Mouse (Mus musculus): ENCODE data around the gene Kdm3a.
A peak's percentile ranks its signal among the peaks of the same experiment; 100 is the strongest.

The Kdm3a gene

DNA sequence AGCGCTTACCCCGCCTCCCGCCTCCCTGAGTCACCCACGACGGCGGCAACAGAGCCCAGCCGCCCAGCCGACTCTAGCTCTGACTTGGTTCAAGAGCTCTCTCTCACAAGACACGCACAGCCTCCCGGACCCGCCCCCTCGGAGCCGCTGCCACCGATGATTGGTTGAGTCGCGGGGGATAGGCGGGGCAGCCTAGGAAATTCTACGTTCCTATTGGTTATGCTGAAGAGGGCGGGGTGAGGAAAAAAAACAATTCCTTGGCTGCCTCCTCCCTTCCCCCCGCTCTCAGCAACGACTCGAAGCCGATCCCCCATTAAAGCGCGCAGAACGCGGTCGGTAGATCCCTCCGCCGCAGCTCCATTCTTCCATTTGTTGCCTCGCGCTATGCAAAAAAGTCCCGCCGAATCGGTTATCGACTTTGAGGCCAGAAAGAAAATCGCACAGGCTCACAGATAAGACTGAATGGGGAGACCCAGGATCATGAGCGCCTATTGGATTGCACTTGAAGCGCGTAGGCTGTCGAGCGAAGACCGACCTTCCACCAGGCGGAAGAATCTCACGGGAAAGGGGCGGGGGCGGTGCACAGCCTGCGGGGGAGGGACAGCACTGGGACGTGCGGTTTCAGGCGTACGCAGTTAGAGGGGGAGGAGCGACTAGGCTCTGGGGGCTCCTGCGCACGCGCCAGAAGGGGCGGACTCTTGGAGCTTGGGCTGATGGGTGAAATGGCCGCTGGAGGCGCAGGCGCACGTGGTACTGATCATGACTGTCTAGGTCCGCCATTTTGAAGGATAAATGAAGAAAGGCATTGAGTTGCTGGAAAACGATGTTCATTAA lies at the start of gene Kdm3a:
Gene Kdm3a, minus strand, starts transcription at position 162 of the 834 bp plus-strand sequence.
- peak; percentile 99 for DNase-seq (ENCODE audit: extremely low spot score)

DNA sequence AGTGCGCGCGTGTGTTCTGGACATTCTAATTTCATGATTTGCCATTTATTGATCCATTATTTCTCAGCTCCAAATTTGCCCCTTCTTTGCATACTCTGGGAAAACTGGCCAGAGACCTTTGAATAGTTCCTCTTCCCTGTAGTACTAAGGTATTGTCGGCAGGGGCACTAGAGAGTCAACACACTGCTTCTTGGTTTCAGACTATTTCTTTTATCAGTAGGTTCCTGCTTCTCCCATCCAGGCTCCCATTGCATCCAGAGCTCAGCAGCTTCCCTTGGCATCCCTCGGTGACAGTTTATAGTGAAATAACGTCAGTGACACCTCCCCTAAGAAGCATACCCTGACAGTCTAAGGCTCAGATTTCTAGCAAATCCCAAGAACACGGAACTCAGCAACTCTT lies 46.1 kb upstream of the Kdm3a start:
- no peak for DNase-seq (ENCODE audit: extremely low spot score)

DNA sequence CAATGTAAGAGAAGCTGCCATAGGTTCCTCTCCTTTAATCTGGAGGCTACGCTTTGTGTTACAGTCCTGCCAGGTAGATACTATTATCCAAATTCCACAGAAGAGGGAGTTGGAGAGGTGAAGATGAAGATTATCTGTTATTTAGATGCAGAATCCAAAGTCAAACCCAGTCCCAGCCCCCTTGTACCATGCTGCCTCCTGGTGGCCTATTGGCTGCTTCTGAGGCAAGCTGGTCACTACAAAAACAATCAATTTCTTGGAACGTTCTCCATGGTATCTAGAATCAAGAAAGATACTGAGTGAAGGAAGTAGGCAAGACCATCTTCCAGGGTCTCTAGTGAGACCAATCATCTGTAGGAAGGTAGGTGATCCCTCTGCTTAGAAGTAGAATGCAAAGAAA lies 40.4 kb upstream of the Kdm3a start:
- no peak for DNase-seq (ENCODE audit: extremely low spot score)

DNA sequence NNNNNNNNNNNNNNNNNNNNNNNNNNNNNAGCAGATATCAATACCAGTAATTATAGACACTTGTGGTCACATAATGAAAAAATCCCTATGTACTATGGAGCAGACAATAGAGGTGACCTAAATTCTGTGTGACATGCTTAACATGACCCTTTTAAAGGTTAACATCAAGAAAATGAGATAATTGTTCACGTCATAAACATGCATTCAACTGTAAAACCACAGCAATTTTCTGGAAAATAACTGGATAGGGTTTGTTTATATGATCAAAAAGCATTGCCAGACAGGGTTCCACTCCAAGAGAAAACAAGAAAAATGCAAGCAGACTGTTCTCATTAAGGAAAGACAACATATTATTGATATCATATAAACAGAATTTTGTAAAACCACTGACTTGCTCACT lies 31.7 kb upstream of the Kdm3a start:
- no peak for DNase-seq (ENCODE audit: extremely low spot score)

DNA sequence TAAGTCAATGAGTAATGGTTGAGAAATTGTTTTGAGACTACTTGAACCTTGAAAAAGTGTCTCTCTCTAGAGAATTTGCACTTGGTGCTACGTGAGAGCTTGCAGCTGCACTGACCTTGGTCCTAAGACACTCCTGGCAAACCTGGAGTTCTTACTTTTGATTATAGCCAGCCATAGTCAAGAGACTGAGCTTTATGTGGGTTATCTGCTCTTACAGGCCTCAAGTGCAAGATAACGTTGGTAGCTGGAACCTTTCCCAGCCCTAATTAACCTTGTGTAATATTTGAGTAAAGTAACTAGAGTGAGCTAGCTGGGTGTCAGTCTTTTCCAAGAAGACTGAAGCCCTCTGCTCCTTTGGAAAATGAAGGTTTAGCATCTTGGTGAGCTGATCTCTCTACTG lies 25.5 kb upstream of the Kdm3a start:
- no peak for DNase-seq (ENCODE audit: extremely low spot score)

DNA sequence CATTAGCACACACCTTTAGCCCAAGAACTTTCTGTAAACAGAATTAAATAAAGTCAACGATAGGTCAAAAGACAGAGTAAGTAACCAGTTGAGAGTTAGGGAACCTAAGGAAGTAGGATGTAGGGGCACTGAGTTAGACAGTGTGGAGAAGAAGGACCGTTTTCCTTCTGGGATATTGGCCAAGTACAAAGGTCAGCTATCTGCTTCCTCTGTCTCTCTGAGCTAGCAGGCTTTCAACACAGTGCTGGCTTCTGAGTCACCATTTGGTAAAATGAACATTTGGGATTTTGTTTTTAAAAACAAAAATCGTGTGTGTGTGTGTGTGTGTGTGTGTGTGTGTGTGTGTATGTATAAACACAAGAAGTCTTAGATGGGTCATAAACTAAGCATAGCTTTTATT lies 23.0 kb upstream of the Kdm3a start:
- no peak for DNase-seq (ENCODE audit: extremely low spot score)

DNA sequence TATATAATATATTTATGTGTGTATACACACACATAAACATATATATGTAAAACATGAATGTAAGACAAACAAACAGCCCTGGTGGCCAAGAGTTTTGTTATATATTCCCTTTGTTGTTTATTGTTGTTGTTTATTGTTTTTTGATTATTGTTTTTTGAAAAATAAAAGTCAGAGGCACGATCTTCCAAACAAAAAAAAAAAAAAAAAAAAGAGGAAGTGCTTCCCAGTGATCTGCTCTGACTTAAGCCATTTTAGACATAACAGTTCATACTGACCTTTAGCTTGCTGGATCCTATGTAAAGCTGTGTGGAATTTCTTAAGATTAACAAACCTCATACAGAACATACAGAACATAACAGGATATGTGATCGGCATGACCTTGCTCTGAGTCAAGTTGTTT lies 19.1 kb upstream of the Kdm3a start:
- no peak for DNase-seq (ENCODE audit: extremely low spot score)

DNA sequence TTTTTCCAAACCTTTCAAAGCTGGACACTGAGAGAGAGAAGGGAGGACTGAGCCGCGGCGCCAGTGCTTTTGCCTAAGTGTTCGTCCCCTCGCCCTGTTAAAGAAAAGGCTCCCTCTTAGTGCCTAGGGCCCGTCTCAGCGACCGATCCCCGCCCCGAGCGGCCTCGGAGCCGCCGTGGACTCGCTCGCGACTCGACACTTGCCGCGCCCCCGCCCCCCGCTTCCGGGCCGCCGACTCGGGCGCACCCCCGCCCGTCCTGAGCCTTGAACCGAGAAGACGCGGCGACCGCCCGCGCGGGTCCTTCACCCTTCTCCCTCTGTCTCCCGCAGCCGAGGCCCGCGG lies 333 bp downstream of the Kdm3a start:
- DNase-seq (ENCODE audit: extremely low spot score): no peak

DNA sequence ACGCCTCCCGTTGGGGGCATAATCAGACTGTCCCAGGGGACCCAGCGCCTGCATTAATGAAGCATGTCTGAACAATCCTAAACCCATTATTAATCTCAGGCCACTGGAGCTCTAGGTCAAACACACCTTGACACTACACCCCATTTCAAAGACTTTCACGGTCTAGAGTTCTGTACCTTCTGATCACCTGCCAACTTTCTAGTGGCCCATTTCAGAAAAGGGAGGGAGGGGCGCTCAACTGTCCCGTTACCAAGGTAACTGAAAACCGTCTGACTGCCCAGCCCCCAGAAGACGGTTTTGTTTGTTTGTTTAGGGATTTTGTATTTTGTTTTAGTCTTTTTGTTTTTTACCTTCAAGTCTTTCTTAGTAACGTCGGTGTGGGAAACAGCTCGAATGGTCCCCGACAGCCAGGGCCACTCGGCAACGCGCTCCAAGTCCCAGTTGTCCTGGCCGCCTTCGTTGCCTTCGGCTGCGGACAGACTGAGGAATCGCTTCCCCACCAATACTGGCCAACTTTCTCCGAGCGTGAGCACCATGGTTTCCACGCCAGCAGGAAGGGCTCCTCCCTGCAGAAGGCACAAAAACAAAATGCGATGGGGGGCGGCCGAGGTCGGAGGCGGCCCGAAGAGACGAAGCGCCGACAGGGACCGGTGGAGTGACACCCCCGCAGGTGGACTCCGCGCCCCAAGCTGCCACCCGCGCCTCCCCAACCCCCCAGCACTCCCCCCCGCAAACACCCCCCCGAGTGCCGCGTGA lies 906 bp downstream of the Kdm3a start:
- peak; percentile 39 for DNase-seq (ENCODE audit: extremely low spot score)

DNA sequence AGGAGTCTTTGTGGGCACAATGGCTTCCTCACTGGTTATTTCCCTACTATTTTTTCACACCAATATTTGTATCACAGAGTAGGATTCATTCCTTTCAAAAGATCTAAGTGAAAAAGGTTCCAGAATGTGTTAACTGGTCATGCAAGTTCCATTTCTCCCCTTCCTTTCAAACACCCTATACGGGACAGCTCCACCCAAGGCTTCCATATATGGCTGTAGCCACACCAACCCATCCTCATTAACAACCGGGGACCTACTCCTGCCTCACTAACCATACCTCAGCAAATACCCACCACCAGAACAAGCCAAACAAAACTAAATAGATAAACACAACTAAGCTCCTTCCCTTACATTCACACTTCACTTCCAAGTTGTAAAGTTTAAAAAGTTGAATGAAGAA lies 1.6 kb downstream of the Kdm3a start:
- DNase-seq (ENCODE audit: extremely low spot score): no peak

DNA sequence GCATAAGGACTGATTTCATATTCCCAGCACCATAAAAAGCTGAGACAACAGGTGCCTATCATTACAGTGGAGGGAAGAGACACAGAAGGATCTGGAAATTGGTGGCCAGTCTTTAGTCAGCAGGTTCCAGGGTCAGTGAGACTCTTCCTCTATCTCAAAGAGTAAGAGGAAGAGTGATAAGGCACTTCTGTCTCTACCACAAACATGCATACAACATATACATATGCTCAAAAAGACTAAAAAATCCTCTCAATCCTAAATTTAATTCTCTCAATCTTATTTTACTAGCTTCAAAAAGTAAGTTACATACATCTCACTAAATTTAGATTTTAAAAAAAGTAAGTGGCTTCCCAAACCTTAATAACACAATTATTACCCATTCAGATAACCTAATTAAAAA lies 5.5 kb downstream of the Kdm3a start:
- no peak for DNase-seq (ENCODE audit: extremely low spot score)

DNA sequence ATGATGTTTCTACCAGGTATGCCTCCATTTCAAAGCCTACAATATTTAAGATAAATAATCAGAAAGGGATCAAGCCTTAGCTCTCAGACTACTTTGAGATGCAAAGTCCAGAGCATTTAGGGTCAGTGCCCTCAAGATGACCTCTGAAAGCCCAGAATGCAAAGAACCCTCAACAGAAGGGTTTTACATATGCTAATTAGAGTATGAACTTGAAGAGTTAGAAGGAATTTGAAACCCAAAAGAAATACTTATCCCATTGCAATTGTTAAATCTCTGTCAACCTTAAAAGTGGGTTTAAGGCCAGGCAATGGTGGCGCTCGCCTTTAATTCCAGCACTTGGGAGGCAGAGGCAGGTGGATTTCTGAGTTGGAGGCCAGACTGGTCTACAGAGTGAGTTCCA lies 6.8 kb downstream of the Kdm3a start:
- no peak for DNase-seq (ENCODE audit: extremely low spot score)

DNA sequence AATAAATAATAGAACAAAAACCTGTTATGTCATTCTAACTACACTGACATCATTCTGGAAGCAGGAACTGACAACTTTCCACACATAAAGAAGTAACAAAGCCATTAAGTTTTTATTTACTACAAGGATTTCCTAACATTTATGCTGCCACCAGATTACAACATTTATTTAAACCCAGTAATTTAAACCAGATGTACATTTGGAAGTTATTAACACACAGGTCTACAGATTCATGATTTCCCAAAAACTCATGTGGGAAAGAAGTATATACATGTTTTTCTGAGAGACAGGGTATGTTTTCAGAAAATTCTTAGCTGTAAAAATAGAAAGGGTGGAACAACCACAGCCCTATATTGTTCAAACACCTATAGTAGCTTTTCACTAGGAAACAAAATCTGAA lies 8.1 kb downstream of the Kdm3a start:
- DNase-seq (ENCODE audit: extremely low spot score): no peak

DNA sequence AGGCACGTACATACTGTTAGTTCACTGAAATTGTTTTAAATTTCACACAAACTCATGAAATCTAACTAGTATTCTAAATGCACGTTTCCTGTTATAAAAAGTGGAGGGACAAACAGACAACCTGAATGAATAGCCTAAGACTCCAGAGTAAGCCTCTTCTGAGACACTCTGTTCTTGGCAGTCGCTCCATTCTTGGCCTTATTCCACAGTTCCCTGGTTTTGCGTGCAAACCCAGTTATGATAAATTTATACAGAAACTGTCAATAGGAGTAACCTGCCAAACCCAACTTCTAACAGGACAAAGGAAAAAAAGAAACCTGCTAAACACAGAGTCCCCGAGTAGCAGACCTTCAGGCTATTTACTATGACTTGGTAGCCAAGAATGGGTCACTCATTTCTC lies 10.8 kb downstream of the Kdm3a start:
- no peak for DNase-seq (ENCODE audit: extremely low spot score)

DNA sequence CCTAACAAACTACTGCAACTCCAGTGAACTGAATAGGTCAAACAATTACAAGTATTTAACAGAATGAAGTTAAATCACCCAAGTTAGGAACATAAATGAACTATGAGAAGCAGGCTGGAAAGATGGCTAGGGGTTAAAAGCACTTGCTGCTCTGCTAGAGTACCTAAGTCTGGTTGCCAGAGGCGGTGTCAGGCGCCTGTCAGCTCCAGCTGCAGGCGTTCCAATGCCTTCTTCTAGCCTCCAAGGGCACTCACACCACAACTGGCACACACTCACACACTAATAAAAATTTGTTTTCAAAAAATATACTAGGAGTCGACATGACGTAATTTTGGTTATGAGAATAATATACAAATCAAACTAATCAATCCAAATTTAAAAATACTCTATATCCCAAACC lies 11.2 kb downstream of the Kdm3a start:
- DNase-seq (ENCODE audit: extremely low spot score): no peak

DNA sequence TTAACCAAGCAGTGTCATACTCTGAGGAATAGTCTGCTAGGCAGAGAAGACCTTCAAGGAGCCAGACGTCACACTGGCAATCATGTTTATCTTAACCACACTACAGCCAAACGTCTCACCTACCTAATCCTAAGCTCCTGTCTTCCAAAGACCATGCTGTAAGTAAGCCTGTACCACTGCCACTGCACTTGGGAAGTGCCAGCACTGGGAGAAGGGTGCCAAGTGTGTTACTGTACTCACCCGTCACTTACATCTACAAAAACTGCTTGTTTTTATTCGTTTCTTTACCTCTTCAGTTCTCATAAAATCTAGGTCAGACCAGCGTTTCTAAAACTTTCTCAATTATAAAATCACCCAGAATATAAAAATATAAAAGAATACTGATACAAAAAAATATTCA lies 15.8 kb downstream of the Kdm3a start:
- no peak for DNase-seq (ENCODE audit: extremely low spot score)

DNA sequence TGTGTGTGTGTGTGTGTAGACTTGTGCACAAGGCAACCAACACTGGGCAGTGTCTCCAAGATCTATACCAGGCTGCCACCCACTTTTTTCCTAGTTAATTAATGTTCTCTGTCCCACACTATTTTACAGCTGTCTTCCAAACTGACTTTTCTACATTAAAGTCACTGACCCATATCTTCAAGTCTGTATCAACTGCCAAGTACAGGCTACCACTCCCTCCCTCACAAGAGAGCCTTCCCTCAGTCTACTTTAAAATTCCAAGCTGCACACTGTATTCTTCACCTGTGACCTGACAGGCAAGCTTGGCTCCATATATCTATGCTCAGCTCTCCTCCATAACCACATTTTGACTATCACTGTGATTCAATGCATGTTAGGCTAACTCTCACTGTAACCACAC lies 19.6 kb downstream of the Kdm3a start:
- DNase-seq (ENCODE audit: extremely low spot score): no peak

DNA sequence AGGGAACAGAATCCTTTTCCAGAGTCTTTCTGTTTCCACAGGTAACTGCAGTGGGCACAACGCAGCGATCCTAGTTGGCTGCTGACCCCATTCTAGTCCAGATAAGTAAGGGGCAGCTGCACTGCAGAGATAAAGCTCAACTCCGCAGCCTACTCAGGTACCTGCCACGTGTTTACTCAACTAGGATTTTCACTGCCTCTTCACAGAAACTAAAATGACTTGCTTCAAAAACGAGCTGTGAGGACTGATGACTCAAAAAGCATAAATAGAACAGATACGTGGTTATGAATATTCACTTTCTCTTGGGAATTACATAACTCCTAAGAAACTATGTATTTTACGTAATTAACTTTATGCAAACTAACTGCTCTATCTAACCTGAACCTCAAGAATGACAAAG lies 22.8 kb downstream of the Kdm3a start:
- no peak for DNase-seq (ENCODE audit: extremely low spot score)

DNA sequence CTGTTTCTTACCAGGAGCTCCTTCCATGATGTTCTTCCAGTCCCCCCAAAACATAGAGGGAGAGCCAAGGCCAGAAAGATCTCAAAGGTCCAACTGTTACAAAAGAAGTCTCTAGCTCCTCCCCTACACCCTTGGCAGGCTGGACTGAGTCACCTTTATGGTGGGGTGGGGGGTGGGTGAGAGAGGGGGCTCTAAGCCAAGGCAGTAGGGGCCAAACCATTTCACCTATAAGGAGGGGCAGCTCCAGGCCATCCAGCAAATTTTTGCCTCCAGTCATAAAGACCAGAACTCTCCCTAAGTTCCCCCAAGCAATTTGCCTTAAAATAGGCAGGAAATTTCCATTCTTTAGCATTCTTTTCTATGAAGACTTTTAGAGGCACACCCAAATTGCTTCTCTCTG lies 23.8 kb downstream of the Kdm3a start:
- no peak for DNase-seq (ENCODE audit: extremely low spot score)

DNA sequence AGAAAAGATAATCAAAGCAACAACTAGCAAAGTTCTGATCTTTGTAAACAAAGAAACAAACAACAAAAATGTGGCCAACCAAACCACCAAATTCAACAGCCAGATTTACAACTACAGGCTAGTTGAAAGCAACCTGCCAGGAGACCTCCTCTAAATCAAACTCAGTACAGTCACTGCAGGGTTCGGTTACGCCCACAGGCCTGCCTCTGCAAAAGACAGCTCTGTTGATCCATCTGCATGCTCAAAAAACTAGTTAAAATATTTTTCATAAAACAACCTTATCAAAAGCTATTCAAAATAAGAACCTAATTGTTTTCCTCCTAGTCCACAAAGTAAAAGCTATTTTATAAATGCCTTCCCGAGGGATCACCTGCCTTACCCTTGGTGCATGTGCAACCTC lies 25.0 kb downstream of the Kdm3a start:
- no peak for DNase-seq (ENCODE audit: extremely low spot score)

DNA sequence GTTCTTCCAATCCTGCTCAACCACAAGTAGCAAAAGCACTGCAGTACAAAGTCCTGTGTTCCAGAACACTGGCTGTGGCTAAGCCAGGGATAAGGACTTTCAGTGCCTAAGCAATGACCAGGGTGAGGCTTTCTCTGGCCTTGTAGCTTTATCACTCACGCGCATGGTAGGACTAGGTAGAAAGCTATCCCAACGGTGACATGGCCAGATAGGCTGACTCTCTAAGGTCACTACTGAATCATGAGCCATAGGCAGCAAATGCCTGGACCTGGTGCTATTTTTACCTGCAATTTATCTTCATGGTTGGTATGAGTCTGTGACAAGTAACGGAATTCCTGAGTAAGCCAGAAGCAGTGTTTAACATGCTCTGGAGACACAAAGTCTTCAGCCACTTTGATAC lies 42.6 kb downstream of the Kdm3a start:
- DNase-seq (ENCODE audit: extremely low spot score): no peak

DNA sequence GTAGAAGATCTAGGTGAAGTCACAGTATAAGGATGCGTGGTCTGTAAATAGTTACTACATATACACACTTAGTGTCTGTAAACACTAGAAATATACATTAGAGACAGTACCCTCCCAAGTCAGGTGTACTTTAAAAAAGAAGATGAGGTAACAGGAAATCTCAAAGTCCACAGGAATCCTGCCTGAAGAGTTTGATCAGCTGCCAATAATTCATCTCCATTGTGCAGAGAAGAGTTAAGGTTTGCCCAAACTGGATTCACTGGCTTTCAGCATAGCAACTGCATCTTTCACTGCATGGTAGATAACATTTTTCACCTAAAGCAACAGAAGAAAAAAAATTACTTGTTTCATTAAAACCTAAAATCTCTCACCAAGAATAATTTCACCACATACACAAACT lies 43.4 kb downstream of the Kdm3a start:
- DNase-seq (ENCODE audit: extremely low spot score): no peak

DNA sequence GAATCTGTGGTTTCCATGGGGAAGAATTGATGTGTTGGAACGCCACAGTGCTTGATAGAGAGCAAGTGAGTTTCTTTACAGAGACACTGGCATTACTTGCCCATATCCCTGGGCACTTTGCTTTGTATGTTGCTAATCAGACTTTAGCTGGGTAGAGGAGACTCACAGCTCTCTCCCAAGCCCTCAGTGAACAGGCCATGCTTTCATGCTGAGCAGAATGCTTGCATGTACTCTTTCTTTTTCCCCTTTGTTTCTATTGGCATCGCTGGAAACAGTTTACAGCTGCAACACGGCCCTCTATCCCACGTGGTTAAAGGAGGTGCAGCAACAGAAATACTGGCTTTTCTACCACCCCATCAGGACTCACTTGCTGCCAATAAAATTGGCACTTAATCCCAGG lies 49.6 kb downstream of the Kdm3a start:
- DNase-seq (ENCODE audit: extremely low spot score): no peak

DNA sequence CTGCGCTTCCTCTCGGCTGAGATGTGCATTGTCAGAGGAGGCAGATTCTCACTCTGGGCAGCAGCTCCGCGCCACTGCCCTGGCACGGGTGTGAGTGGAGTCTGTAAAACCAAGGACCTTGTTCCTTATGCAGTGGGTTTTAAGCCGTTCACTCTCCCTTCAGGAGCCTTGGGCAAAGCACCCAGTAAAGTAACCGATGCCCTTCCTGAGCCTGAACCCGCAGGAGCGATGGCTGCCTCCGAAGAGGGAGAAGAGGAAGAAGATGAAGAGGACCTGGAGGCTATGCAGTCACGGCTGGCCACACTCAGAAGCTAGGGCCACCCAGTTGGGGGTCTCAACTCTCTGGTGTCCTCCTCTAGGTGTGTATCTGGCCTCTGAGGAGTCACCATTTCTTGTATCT lies 53.3 kb downstream of the Kdm3a start:
- DNase-seq (ENCODE audit: extremely low spot score): no peak

Data from embryo, embryonic 9.5 days (tissue).